Mouse (Mus musculus) heart, adult 2 months (tissue): ENCODE results near the gene Tspan13. TPM values are rescaled to one million over a fixed set of nuclear protein-coding genes. Genes with fewer than 3 reads are reported as not detected.

ENCODE experiments used
- DNase-seq, 2 experiments: peaks; one replicate each; pipeline ENCODE4 v3.0.0; 2021
- H3K27ac ChIP-seq: fragments of 200-600 bp; 2 replicates; pipeline ENCODE4 v1.8.1; 2022
- H3K27me3 ChIP-seq: fragments of 200-500 bp; 2 replicates; pipeline ENCODE4 v1.6.1; 2012; ENCODE audit warnings: mild to moderate bottlenecking, low read length, inconsistent platforms, mixed read lengths; ENCODE audit not compliant: control insufficient read depth, insufficient read depth
- H3K36me3 ChIP-seq: fragments of 200-500 bp; 2 replicates; pipeline ENCODE4 v1.6.1; 2012; ENCODE audit warnings: low read length, inconsistent platforms; ENCODE audit not compliant: control insufficient read depth, insufficient read depth
- H3K4me1 ChIP-seq: fragments of 200-500 bp; 2 replicates; pipeline ENCODE4 v1.6.1; 2011; ENCODE audit warnings: low read length; ENCODE audit not compliant: control insufficient read depth, insufficient read depth
- H3K4me3 ChIP-seq: fragments of 200-600 bp; 2 replicates; pipeline ENCODE4 v1.8.1; 2022
- H3K79me2 ChIP-seq: fragments of 200-500 bp; replicated peaks from 2 replicates; pipeline ENCODE4 v1.6.1; 2012; ENCODE audit warnings: mild to moderate bottlenecking, inconsistent platforms, low read length, moderate library complexity, mixed read lengths; ENCODE audit not compliant: control insufficient read depth, insufficient read depth
- H3K9ac ChIP-seq: fragments of 200-500 bp; 2 replicates; pipeline ENCODE4 v1.6.1; 2012; ENCODE audit warnings: low read depth, mild to moderate bottlenecking, control low read depth, inconsistent platforms, low read length, mixed read lengths
- CTCF ChIP-seq: fragments of 200-600 bp; IDR thresholded peaks from 2 replicates; pipeline ENCODE4 v1.8.1; 2022; ENCODE audit warnings: antibody characterized with exemption, mild to moderate bottlenecking, moderate library complexity
- EP300 ChIP-seq: fragments of 200-500 bp; IDR thresholded peaks from 2 replicates; pipeline ENCODE4 v1.6.1; 2011; ENCODE audit warnings: low read depth, low read length, control low read depth; ENCODE audit not compliant: insufficient read depth
- POLR2A ChIP-seq: fragments of 200-500 bp; IDR thresholded peaks from 2 replicates; pipeline ENCODE4 v1.6.1; 2011; ENCODE audit warnings: mild to moderate bottlenecking, low read depth, low read length, control low read depth; ENCODE audit not compliant: insufficient read depth
- WGBS: fragments of 180-500 bp; shearing (Covaris S2); methylation state at CpG from one replicate; pipeline ENCODE4 v1.1.7; 2018; 5-methylcytosine and 5-hydroxymethylcytosine counted together
- intact Hi-C: fragments of 180-260 bp; cut with DNase I; formaldehyde crosslinking; loops from one replicate; pipeline ENCODE4 v1.15.1; 2025
- polyA plus RNA-seq: library from polyadenylated mRNA; depleted of rRNA; stranded (reverse); fragments of >200 nt; gene quantifications from 2 replicates; pipeline ENCODE4 v1.2.3, GENCODE M21; 2012; rRNA removed
- total RNA-seq, 2 experiments: library from RNA; stranded (reverse); gene quantifications; 2 replicates each; pipeline ENCODE4 v1.2.3; 2021

Tspan13 gene
- total and polyA plus RNA-seq, 3 experiments: 41.2 to 61.1 (median 47.2) TPM

DNA sequence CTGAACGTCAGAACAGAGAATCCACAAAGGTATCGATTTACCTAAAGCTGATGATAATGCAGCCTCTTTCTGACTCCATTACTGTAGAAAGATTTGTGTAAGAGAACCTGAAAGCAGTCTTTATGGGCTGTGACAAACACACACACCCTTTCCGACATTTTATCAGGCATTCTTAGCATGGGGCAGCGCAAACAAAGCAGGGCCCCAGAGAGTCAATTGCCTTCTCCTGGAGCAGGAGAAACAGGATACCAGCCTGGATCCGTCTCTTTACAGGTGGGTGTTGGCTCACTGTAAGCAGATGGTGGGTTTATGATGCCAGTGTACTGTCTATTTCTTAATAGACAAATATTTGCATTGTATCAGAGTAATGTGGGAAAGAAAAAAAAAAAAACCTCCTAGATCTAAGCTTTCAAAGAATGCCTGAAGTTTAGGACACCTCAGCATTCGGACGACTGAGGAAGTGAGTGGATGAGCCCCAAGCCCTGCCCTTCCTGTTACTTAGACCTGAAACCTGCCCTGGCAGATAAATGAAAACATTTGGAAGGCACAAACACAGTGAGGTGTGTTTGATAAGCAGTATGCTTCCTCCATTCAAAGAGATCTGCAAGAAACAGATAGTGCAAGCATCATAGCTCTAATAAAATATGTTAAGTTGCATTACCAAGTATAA is 76.1 kb downstream of the Tspan13 start:
- no peak for DNase-seq
- TF ChIP-seq EP300: no peak
- TF ChIP-seq CTCF: no peak
- TF ChIP-seq POLR2A: no peak
- intact Hi-C loops: no loop called here
- no peaks in the 10 kb centered on the region for H3K79me2 ChIP-seq
- H3K4me1 ChIP-seq: no peaks in the 10 kb centered on the region
- H3K27ac ChIP-seq: no peak overlapping the region
- no peak overlapping the region for H3K4me3 ChIP-seq
- WGBS: 42% methylated on average over 7 of the region's 7 CpGs
- no peak overlapping the region for H3K9ac ChIP-seq
- H3K27me3 ChIP-seq: no peaks in the 10 kb centered on the region
- H3K36me3 ChIP-seq: no peaks in the 10 kb centered on the region

Other genes with a start within 250 kb of the Tspan13 start
- not detected for gene Agr3, start 116.9 kb downstream of the Tspan13 start, total RNA-seq
- gene Agr3, start 116.9 kb downstream of the Tspan13 start, polyA plus RNA-seq: 0.37 TPM in 1 of 2 replicates, not detected in the other
- not detected for gene Agr2, start 49.6 kb downstream of the Tspan13 start, total RNA-seq
- 2.5 TPM in 1 of 2 replicates, not detected in the other for gene Agr2, start 49.6 kb downstream of the Tspan13 start, polyA plus RNA-seq
- gene Ankmy2, start 114.6 kb upstream of the Tspan13 start, total RNA-seq: 10 to 100 TPM; 13.3 to 15.5 TPM
- gene Ankmy2, start 114.6 kb upstream of the Tspan13 start, polyA plus RNA-seq: 7.0 and 12.4 TPM in 2 replicates
- 100 to 1,000 TPM; 175 to 199 TPM for gene Bzw2, start 115.6 kb upstream of the Tspan13 start, total RNA-seq
- gene Bzw2, start 115.6 kb upstream of the Tspan13 start, polyA plus RNA-seq: 67.3 and 128 TPM in 2 replicates
- gene Lrrc72, start 210.9 kb upstream of the Tspan13 start, total RNA-seq: not detected
- not detected in 2 replicates for gene Lrrc72, start 210.9 kb upstream of the Tspan13 start, polyA plus RNA-seq